Mouse (Mus musculus) forebrain, embryonic 15.5 days (tissue): ENCODE measurements around the gene Emg1. TPM values are rescaled to one million over a fixed set of nuclear protein-coding genes. Genes with fewer than 3 reads are reported as not detected.

Experiments used
- ATAC-seq: fragments of 200-750 bp; cut with Nextera tagmentation; replicated peaks from 2 replicates; pipeline ENCODE4 v1.8.0; 2017; ENCODE audit warnings: mild to moderate bottlenecking, moderate TSS enrichment, moderate library complexity
- H3K27ac ChIP-seq: fragments of 300-500 bp; sonication (generic); replicated peaks from 2 replicates; pipeline ENCODE4 v1.5.1; 2015; ENCODE audit warnings: mild to moderate bottlenecking, inconsistent platforms
- H3K27me3 ChIP-seq: fragments of 300-500 bp; sonication (generic); 2 replicates; pipeline ENCODE4 v1.6.1; 2015; ENCODE audit warnings: inconsistent platforms
- H3K36me3 ChIP-seq: fragments of 300-500 bp; sonication (generic); 2 replicates; pipeline ENCODE4 v1.6.1; 2015; ENCODE audit warnings: mild to moderate bottlenecking, inconsistent platforms
- H3K4me1 ChIP-seq: fragments of 300-500 bp; sonication (generic); 2 replicates; pipeline ENCODE4 v1.6.1; 2015; ENCODE audit warnings: inconsistent platforms
- H3K4me2 ChIP-seq: fragments of 300-500 bp; sonication (generic); replicated peaks from 2 replicates; pipeline ENCODE4 v1.6.1; 2015; ENCODE audit warnings: mild to moderate bottlenecking, inconsistent platforms
- H3K4me3 ChIP-seq: fragments of 300-500 bp; sonication (generic); 2 replicates; pipeline ENCODE4 v1.5.1; 2015; ENCODE audit warnings: mild to moderate bottlenecking, inconsistent platforms
- H3K9ac ChIP-seq: fragments of 300-500 bp; sonication (generic); replicated peaks from 2 replicates; pipeline ENCODE4 v1.6.1; 2015; ENCODE audit warnings: mild to moderate bottlenecking, inconsistent platforms
- H3K9me3 ChIP-seq: fragments of 300-500 bp; sonication (generic); 2 replicates; pipeline ENCODE4 v1.6.1; 2016; ENCODE audit warnings: inconsistent platforms
- WGBS: fragments of 180-500 bp; shearing (Covaris S2); methylation state at CpG from one replicate; pipeline ENCODE4 v1.1.7; 2015; ENCODE audit warnings: mixed read lengths; 5-methylcytosine and 5-hydroxymethylcytosine counted together
- polyA plus RNA-seq: library from polyadenylated mRNA; unstranded; fragments of >200 nt; fragmentation: Nextera tagmentation; extraction: Ambion mirVana; gene quantifications from 2 replicates; pipeline ENCODE4 v1.2.1, GENCODE M21; 2015

The Emg1 gene
- 153 and 160 TPM in 2 replicates for polyA plus RNA-seq

DNA sequence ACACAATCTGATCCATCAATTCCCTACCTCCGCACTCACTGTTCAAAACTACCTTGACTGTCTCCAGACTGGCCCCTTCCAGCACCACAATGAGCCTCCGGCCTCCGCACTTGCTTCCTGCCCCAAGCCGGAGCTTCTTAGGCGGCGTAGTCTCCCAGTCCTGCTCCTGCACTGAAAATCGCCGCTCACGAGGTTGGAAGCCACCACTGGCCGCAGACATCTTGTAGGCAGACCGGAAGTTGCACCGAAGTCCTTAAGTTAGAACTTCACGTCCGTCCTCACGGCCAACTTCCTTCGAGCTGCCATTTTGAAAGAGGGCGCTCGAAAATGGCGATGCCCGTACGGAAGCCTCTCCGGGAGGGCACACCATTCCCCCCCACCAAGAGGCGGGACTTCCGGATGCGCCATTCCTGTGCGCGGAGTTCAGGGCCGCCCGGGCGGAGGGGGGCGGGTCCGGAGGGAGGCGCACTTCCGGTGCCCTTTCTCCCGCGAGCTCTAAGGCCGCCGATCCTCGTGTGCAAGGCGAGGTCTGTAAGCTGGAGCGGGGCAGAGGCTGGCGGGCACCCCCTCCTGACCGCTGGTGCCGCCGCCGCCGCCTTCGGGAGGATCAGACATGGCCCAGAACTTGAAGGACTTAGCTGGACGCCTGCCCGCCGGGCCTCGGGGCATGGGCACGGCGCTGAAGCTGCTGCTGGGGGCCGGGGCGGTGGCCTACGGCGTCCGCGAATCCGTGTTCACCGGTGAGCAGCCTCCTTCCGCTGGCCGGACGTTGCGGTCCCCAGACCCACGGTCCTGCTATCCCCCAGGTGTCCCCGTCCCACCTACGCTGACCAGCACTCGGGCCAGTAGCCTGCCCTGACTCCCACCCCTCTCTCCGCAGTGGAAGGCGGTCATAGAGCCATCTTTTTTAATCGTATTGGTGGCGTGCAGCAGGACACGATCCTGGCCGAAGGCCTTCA is at the start of gene Emg1, which contains the start of gene Phb2:
Gene Emg1 (minus strand): TSS at position 355 of the 959 bp plus-strand sequence.
Gene Phb2 (plus strand): TSS at position 513 of the 959 bp plus-strand sequence.
- Histone ChIP-seq H3K27ac (peak within 1 kb of the TSS; percentile 78), H3K9ac (peak within 1 kb of the TSS; percentile 92), H3K4me1 (peaks cover 44% of the 10 kb centered on the region), H3K4me3 (peak within 1 kb of the TSS; percentile 99), H3K4me2 (peak within 1 kb of the TSS; percentile 79), H3K9me3 (no peaks in the 10 kb centered on the region), H3K27me3 (no peaks in the 10 kb centered on the region), H3K36me3 (peaks cover 32% of the 10 kb centered on the region)
- ATAC-seq, result peak; percentile 96
- under 1% methylated on average over 75 of the region's 76 CpGs for WGBS

DNA sequence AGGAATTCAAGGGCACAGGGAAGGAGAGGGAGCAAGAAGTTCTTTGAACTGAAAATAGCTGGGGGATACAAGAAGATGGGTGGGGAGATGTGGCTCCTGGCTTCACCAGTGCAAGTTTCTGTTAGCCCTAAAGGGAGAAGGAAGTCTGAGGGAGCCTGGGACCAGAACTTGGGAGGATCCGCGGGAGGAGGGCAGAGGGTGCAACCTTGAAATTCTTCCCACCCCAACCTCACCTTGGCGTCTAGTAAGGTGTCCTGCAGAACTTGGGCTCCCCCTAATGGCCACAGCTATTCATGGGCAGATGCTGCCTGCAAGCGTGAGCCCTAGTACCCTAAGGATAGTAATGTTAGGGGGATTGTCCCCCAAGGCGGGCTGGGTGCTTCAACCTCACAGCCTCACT is 47.3 kb upstream of the Emg1 start:
- H3K27ac ChIP-seq, result peak overlapping the region; percentile 96
- ATAC-seq, result no peak
- H3K9ac ChIP-seq, result no peak overlapping the region

DNA sequence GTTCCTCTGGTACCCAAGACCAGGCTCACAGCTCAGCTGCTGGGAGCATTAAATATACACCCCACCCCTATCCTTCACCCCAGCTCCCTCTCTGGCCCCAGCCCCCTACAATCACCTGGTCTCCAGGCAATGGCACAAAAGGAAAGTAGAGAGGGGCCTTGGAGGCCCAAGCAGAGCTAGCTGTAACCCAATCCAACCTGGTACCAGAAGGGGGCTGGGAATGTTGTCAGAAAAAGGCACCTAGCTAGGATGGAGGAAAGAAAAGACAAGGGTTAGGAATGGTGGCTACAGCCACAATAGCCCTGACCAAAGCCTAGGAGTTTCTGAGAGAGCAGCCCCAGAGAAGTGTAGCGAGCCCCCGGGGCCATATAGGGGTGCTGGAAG is 46.9 kb upstream of the Emg1 start:
- Histone ChIP-seq H3K9ac (no peak overlapping the region), H3K4me3 (no peak overlapping the region), H3K27ac (peak overlapping the region; percentile 96), H3K36me3 (no peaks in the 10 kb centered on the region), H3K4me2 (no peak overlapping the region), H3K9me3 (no peaks in the 10 kb centered on the region), H3K4me1 (peaks cover 40% of the 10 kb centered on the region), H3K27me3 (no peaks in the 10 kb centered on the region)
- 33% methylated on average over 2 of the region's 2 CpGs for WGBS
- no peak for ATAC-seq

More for the DNA sequence above, 47.3 kb upstream of the Emg1 start:
- no peaks in the 10 kb centered on the region for H3K9me3 ChIP-seq
- no peak overlapping the region for H3K4me3 ChIP-seq
- H3K36me3 ChIP-seq, result no peaks in the 10 kb centered on the region
- 0% methylated on average over 5 of the region's 5 CpGs for WGBS
- no peak overlapping the region for H3K4me2 ChIP-seq
- no peaks in the 10 kb centered on the region for H3K27me3 ChIP-seq
- peaks cover 36% of the 10 kb centered on the region for H3K4me1 ChIP-seq

DNA sequence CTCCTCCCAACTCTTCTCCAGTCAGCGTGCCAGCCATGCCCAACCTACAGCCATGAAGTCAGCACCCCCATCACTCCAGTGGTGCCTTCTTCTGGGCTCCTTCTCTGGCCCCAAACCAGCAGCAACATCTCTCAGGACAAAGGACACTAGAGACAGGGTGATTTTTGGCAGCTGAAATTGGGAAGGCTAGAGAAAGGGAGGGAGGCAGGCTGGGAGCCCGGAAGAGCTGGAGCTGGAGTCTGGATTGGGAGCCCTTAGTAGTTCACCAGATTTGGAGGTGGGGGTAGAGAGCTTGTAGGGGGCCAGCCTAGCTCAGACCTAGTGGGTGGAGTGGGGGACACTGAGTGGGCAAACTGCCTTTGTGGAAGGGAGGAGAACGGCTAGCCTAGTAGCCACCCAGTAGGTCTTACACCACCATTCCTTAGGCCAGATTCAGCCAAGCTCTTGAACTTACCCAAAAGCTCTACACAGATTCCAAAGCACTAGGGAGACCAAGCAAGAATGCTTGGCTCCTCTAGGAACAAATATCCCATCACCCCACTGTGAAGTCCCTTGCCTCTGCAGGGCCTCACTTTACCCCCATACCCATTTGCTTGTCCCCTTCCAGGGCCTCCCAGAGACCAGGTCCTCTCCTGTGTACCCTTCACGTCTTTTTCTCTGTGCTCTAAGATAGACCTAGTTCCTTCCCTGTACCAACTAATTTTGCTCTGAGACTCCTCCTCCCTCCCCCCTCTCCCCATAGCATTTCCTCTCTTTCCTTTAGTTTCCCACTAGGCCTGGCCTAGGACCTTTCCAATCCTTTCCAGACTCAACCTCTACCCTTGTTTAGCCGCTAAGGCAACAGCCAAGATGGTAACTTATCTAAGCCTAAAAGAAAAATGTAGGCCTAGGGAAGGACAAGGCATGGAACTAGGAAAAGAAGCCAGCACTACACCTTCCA is 46.2 kb upstream of the Emg1 start:
- H3K9me3 ChIP-seq, result no peaks in the 10 kb centered on the region
- peaks cover 47% of the 10 kb centered on the region for H3K4me1 ChIP-seq
- peak overlapping the region; percentile 68 for H3K4me2 ChIP-seq
- H3K27me3 ChIP-seq, result no peaks in the 10 kb centered on the region
- ATAC-seq, result peak; percentile 15
- peak overlapping the region; percentile 96 for H3K27ac ChIP-seq
- H3K36me3 ChIP-seq, result no peaks in the 10 kb centered on the region
- 32% methylated on average over 5 of the region's 5 CpGs for WGBS
- H3K4me3 ChIP-seq, result peak overlapping the region; percentile 65
- peak overlapping the region; percentile 88 for H3K9ac ChIP-seq

DNA sequence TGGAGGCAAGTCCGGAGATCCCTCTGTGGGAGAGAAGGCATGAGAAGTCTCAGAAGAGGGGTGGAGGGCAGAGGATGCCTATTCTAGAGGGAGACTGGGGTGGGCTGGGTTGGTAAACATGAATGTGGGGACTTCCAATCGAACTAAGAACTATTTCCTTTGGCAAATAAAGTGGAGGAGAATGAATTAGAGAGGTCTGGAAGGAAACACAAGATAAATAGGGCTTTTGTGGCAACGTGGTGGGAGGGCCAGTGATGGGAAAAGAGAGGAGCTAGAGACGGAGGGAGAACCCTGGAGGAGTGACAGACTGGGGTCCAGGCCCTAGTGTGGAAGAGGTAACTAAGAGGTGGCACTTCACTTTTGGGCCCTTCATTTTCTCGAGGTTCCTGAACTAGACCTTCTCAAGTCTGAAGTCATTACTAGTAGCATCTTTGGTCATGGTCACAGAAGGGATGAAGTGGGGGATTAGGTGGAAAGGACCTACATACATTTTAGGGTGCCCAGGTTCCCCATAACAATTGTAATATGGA is 45.4 kb upstream of the Emg1 start:
- no peaks in the 10 kb centered on the region for H3K9me3 ChIP-seq
- peak overlapping the region; percentile 88 for H3K9ac ChIP-seq
- under 1% methylated on average over 5 of the region's 5 CpGs for WGBS
- peak overlapping the region; percentile 68 for H3K4me2 ChIP-seq
- H3K4me1 ChIP-seq, result peaks cover 47% of the 10 kb centered on the region
- no peaks in the 10 kb centered on the region for H3K27me3 ChIP-seq
- H3K27ac ChIP-seq, result peak overlapping the region; percentile 96
- no peaks in the 10 kb centered on the region for H3K36me3 ChIP-seq
- no peak for ATAC-seq
- H3K4me3 ChIP-seq, result peak overlapping the region; percentile 65

DNA sequence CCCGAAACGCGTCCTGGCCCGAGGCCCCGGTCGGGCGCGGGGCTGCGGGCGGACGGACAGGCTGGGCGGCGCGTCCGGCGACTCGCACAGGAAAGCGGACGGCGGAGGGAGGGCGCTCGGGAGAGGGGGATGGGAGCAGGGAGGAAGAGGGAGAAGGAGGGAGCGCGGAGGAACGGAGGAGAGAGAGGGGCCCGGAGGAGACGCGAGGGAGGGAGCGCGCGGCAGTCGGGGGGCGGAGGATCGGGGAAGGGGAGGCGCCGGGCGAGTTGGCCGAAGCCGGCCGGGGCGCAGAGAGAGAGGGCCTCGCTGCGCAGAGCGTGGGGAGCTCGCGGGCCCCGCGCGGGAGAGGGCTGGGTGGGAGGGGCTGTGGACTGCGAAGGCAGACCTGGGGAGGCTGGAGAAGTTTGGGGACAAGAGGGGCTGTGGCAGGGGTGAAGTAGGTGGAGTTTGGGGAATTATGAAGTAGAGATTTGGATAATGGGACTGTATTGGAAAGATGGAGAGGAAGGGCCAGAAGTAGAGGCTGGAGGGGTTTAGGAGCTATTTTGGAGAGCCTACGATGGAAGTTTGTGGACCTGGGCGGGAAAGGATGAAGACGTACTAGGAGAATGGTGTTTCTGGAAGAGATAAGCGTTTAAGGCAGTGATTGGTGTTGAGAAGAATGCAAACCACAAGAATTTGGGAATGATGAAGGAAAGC is 44.8 kb upstream of the Emg1 start:
- Histone ChIP-seq H3K36me3 (no peaks in the 10 kb centered on the region), H3K27ac (peak overlapping the region; percentile 96), H3K4me2 (peak overlapping the region; percentile 68), H3K27me3 (no peaks in the 10 kb centered on the region), H3K4me3 (peak overlapping the region; percentile 65), H3K4me1 (peaks cover 47% of the 10 kb centered on the region), H3K9me3 (no peaks in the 10 kb centered on the region), H3K9ac (peak overlapping the region; percentile 88)
- WGBS, result under 1% methylated on average over 52 of the region's 54 CpGs
- ATAC-seq, result peak; percentile 70

DNA sequence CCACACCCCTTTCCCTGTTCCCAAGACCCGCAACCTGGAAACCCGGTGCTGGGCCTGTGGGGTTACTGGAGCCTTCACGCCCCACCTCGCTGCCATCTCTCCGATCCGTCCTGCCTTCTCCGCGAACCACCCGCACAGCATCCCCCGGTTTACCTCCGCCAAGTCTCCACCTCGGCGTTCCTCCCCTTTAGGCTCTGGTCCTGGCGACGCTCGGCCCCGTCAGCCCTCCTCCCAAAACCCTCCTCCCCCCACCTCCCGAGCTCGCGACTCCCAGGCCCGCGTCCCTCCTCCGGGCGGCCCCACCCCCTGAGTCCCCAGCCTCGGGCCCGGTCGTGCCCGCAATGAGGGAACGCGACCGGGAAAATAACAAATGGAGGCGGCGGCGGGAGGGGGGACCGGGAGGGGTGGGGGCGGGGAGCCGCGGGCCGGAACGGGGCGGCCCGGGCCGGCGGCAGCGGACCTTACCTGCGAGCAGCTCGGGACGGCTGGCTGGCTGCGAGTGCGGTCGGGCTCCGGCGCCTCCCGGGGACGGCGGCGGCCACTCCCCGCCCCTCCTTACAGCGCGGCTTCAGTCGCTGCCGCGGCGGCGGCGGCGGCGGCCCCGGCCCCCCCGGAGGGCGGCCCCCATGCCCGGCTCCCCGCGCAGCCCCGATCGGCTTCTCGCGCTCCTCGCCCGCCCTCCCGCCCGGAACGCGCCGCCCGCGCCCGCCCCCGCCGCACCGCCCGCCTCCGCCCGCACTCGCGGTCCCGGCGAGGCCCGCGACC is 44.0 kb upstream of the Emg1 start, which contains the start of the genes Gm45234 and Atn1:
Gene Gm45234 (minus strand): TSS at position 191 of the 765 bp plus-strand sequence.
Gene Atn1 (minus strand): TSS at position 694 of the 765 bp plus-strand sequence.
- no peaks in the 10 kb centered on the region for H3K9me3 ChIP-seq
- H3K4me3 ChIP-seq, result peak within 1 kb of the TSS; percentile 65
- H3K4me1 ChIP-seq, result peaks cover 47% of the 10 kb centered on the region
- no peaks in the 10 kb centered on the region for H3K36me3 ChIP-seq
- peak within 1 kb of the TSS; percentile 88 for H3K9ac ChIP-seq
- peak within 1 kb of the TSS; percentile 68 for H3K4me2 ChIP-seq
- no peaks in the 10 kb centered on the region for H3K27me3 ChIP-seq
- H3K27ac ChIP-seq, result peak within 1 kb of the TSS; percentile 96
- ATAC-seq, result peak; percentile 51
- under 1% methylated on average over 55 of the region's 100 CpGs for WGBS

DNA sequence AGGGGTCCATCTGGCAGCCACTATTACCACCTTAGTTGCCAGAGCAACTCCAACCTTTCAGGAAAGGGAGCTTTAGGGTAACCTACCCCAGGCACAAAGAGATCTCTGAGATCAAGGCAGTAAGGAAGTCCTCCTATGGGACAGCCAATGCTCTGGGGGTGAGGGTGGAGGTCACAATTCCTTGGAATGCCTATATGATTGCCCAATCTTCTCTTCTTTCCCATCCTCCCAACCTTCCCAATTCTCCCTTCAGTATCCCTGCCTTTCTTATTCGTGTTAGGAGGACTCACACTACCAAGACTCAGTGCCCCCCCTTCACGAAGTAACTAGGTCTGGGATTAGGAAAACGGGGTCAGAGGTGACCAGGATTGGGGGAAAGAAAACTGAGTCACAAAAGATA is 43.3 kb upstream of the Emg1 start:
- peak overlapping the region; percentile 68 for H3K4me2 ChIP-seq
- H3K27me3 ChIP-seq, result no peaks in the 10 kb centered on the region
- peaks cover 47% of the 10 kb centered on the region for H3K4me1 ChIP-seq
- peak overlapping the region; percentile 65 for H3K4me3 ChIP-seq
- H3K36me3 ChIP-seq, result no peaks in the 10 kb centered on the region
- H3K27ac ChIP-seq, result peak overlapping the region; percentile 96
- no peak for ATAC-seq
- H3K9ac ChIP-seq, result peak overlapping the region; percentile 88
- WGBS, result 0% methylated on average over 3 of the region's 3 CpGs
- no peaks in the 10 kb centered on the region for H3K9me3 ChIP-seq

DNA sequence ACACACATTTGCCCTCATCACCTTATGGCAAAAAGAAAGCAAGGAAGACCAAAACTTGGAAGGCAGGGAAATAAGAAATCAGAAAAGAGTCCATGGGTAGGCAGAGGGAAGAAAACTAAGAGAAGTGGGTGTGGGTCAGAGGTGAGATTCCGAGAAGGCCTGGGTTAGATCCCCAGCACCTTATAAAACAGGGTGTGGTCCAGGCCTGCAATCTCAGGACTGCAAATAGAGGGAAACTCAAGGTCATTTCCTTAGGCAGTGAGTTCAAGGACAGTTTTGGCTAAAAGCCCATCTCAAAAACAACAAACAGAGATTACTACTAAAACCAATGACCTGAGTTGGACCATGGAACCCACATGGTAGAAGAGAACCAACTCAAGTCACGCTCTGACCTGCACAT is 41.9 kb upstream of the Emg1 start:
- 95% methylated on average over 2 of the region's 2 CpGs for WGBS
- H3K4me2 ChIP-seq, result no peak overlapping the region
- H3K36me3 ChIP-seq, result peaks cover 7% of the 10 kb centered on the region; the same call in 1 of the 2 replicates
- H3K4me3 ChIP-seq, result no peak overlapping the region
- no peak for ATAC-seq
- no peak overlapping the region for H3K9ac ChIP-seq
- no peak overlapping the region for H3K27ac ChIP-seq
- H3K9me3 ChIP-seq, result no peaks in the 10 kb centered on the region
- no peaks in the 10 kb centered on the region for H3K27me3 ChIP-seq
- H3K4me1 ChIP-seq, result peaks cover 47% of the 10 kb centered on the region

DNA sequence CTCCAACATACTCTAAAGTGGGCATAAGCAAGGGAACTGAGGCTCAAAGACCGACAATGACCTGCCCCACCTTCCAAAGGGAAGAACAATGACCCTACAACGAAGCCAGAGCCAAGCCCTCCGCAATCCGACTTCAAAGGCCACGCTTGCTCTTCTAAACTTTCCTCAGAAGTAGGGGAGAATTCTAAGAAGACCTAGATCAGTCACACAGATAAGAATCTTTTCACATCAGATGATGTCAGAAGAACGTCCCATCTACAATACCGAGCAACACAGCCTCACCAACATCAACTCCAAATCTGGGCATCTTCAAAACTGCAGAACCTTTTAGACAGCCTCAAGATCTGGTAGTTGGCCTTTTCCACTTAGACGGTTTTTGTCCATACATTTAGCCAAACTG is 38.4 kb upstream of the Emg1 start:
- no peaks in the 10 kb centered on the region for H3K27me3 ChIP-seq
- H3K9me3 ChIP-seq, result no peaks in the 10 kb centered on the region
- H3K4me3 ChIP-seq, result no peak overlapping the region
- H3K36me3 ChIP-seq, result peaks cover 24% of the 10 kb centered on the region
- WGBS, result 88% methylated on average over 8 of the region's 8 CpGs
- H3K9ac ChIP-seq, result no peak overlapping the region
- no peak for ATAC-seq
- no peak overlapping the region for H3K4me2 ChIP-seq
- peaks cover 38% of the 10 kb centered on the region for H3K4me1 ChIP-seq
- H3K27ac ChIP-seq, result no peak overlapping the region
